Mouse (Mus musculus): Measurements from ENCODE around the gene Pin1.
"Not testable (repeated sequence)": the region's sequence is repeated elsewhere in the genome, so short reads cannot be mapped to it uniquely, and the experiment has no call there.

Gene Pin1

GRCm38 (mm10) chr9:20651602-20652259, at the start of gene Pin1:
Gene Pin1 (plus strand): TSS chr9:20652095.
- in situ Hi-C loops (cut with MboI; ENCODE audit: low sequenced_read_pairs), result no loop called here

- in situ Hi-C loops (cut with MboI; ENCODE audit: low sequenced_read_pairs), result no loop called here
Observed at GRCm38 (mm10) chr9:20606269-20606668, 45.6 kb upstream of the Pin1 start.

- in situ Hi-C loops (cut with MboI; ENCODE audit: low sequenced_read_pairs), result no loop called here
Observed at GRCm38 (mm10) chr9:20607100-20607974, 44.6 kb upstream of the Pin1 start.

GRCm38 (mm10) chr9:20609831-20610464, 41.9 kb upstream of the Pin1 start:
- in situ Hi-C loops (cut with MboI; ENCODE audit: low sequenced_read_pairs), result no loop called here

- in situ Hi-C loops (cut with MboI; ENCODE audit: low sequenced_read_pairs), result no loop called here
Observed at GRCm38 (mm10) chr9:20611976-20612375, 39.9 kb upstream of the Pin1 start.

- in situ Hi-C loops (cut with MboI; ENCODE audit: low sequenced_read_pairs), result no loop called here
Observed at GRCm38 (mm10) chr9:20616685-20617084, 35.2 kb upstream of the Pin1 start.

- in situ Hi-C loops (cut with MboI; ENCODE audit: low sequenced_read_pairs), result no loop called here
Observed at GRCm38 (mm10) chr9:20631332-20631731, 20.6 kb upstream of the Pin1 start.

GRCm38 (mm10) chr9:20635676-20636075, 16.2 kb upstream of the Pin1 start:
- in situ Hi-C loops (cut with MboI; ENCODE audit: low sequenced_read_pairs), result not testable (repeated sequence)

GRCm38 (mm10) chr9:20636256-20636655, 15.6 kb upstream of the Pin1 start:
- in situ Hi-C loops (cut with MboI; ENCODE audit: low sequenced_read_pairs), result no loop called here

- in situ Hi-C loops (cut with MboI; ENCODE audit: low sequenced_read_pairs), result no loop called here
Observed at GRCm38 (mm10) chr9:20636790-20637189, 15.1 kb upstream of the Pin1 start.

GRCm38 (mm10) chr9:20638552-20638951, 13.3 kb upstream of the Pin1 start:
- in situ Hi-C loops (cut with MboI; ENCODE audit: low sequenced_read_pairs), result no loop called here

GRCm38 (mm10) chr9:20639486-20639885, 12.4 kb upstream of the Pin1 start:
- in situ Hi-C loops (cut with MboI; ENCODE audit: low sequenced_read_pairs), result no loop called here

GRCm38 (mm10) chr9:20641501-20641900, 10.4 kb upstream of the Pin1 start:
- in situ Hi-C loops (cut with MboI; ENCODE audit: low sequenced_read_pairs), result no loop called here

GRCm38 (mm10) chr9:20642101-20642895, 9.6 kb upstream of the Pin1 start, which contains the start of gene Ubl5:
Gene Ubl5 (plus strand): TSS chr9:20642878.
- in situ Hi-C loops (cut with MboI; ENCODE audit: low sequenced_read_pairs), result no loop called here

- in situ Hi-C loops (cut with MboI; ENCODE audit: low sequenced_read_pairs), result no loop called here
Observed at GRCm38 (mm10) chr9:20642896-20643466, 8.9 kb upstream of the Pin1 start.

- in situ Hi-C loops (cut with MboI; ENCODE audit: low sequenced_read_pairs), result no loop called here
Observed at GRCm38 (mm10) chr9:20643781-20644180, 8.1 kb upstream of the Pin1 start.

GRCm38 (mm10) chr9:20644360-20645081, 7.4 kb upstream of the Pin1 start, which contains the start of gene Fbxl12:
Gene Fbxl12 (minus strand): TSS chr9:20644767.
- in situ Hi-C loops (cut with MboI; ENCODE audit: low sequenced_read_pairs), result no loop called here

GRCm38 (mm10) chr9:20645121-20645520, 6.8 kb upstream of the Pin1 start:
- in situ Hi-C loops (cut with MboI; ENCODE audit: low sequenced_read_pairs), result no loop called here

GRCm38 (mm10) chr9:20652260-20652658, 364 bp downstream of the Pin1 start:
- in situ Hi-C loops (cut with MboI; ENCODE audit: low sequenced_read_pairs), result no loop called here

GRCm38 (mm10) chr9:20653859-20654258, 2.0 kb downstream of the Pin1 start:
- in situ Hi-C loops (cut with MboI; ENCODE audit: low sequenced_read_pairs), result no loop called here

Measured in CH12F3 (cell line).